Mouse (Mus musculus): ENCODE results near the gene Nrp2.
A peak's percentile ranks its signal among the peaks of the same experiment; 100 is the strongest.

The Nrp2 gene

GRCm38 (mm10) chr1:62703158-62704116 lies at the start of gene Nrp2:
Nrp2 (plus strand) TSS chr1:62703285.
- DNase-seq (ENCODE audit: extremely low read depth, insufficient read length, low spot score): peak; percentile 94

DNA sequence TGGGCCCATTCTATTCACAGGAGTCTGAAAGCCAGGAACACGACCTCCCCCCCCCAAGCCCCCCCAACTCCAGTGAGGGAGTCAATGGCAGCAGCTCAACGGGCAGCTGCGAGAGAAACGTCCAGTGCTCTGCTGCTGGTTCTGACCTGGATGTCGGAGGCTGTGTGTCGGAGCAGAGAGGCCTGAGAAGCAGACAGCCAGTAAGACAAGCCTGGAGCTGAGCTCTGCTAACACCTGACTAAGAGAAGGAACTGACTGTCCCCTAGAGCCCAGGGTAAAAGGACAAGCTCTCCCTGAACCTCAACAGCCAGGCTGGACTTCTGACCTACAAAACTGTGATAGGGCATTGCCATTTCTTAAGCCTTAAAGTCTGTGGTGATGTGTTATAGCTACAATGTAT lies 48.6 kb upstream of the Nrp2 start:
- no peak for DNase-seq (ENCODE audit: extremely low read depth, insufficient read length, low spot score)

- no peak for DNase-seq (ENCODE audit: extremely low read depth, insufficient read length, low spot score)
These were observed 38.0 kb upstream of the Nrp2 start for GRCm38 (mm10) chr1:62664960-62665645.

GRCm38 (mm10) chr1:62665771-62666730 lies 37.0 kb upstream of the Nrp2 start:
- DNase-seq (ENCODE audit: extremely low read depth, insufficient read length, low spot score): no peak

DNA sequence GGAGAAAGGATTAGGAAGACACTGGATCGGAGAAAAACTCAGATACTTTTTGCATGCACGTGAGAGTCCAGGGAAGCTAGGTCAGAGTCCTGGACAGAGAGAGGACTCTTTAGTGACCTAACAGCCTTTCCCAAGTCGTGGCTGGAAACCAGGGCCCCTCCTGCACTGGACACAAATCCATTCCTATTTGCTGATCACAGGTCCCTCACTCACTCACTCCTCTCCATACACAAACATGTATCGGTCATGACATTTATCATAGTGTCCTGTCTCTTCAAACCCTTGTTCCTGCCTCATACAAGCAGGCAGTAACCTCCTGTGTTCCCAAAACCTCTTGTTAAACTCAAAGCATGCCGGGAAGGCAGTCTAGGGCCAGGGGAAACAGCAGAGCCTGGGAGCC lies 36.3 kb upstream of the Nrp2 start:
- no peak for DNase-seq (ENCODE audit: extremely low read depth, insufficient read length, low spot score)

- DNase-seq (ENCODE audit: extremely low read depth, insufficient read length, low spot score): no peak
These were observed 24.3 kb upstream of the Nrp2 start for GRCm38 (mm10) chr1:62678611-62679344.

GRCm38 (mm10) chr1:62679466-62679865 lies 23.6 kb upstream of the Nrp2 start:
- no peak for DNase-seq (ENCODE audit: extremely low read depth, insufficient read length, low spot score)

DNA sequence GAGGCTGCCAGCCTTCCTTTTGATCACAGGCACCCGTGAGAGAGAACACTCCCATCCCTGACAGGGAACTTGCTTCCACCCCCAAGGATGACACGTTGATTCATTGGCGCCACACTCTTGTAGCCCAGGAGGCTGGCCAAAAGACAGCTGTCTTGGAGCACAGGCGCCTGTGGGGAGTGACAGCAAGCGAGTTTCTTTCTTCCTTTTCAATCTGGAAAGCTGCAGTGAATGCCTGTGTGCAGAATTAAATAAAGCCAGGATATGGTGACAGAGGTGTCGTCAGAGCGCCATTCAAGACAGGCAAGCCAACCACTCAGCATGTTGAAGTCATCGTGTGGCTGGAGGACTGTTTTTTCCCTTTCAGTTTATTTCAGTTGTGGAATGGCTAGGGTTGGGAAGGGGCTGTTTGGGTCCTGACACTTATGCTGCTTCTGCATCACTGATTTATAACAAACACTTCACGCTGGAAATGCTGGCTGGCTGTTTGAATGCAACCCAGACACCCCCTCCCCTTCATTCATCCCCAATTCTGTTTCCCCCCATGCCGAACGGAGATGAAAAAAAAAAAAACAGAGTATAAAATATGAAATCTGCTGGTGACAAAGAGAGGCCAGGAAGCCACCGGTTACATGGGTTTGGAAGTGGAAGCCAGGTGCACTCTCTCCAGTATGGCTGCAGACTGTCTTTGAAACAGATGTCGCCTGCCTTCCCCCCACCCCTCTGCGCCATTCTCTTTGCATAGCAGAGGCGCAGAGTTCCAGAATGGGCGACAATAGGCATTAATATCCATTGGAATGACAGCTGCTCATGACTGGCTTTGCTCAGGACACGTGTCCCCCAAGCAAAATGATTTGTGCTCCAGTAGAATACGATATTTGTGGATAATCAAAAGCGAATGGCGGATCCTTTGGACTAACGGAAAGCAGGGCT lies 20.4 kb upstream of the Nrp2 start:
- DNase-seq (ENCODE audit: extremely low read depth, insufficient read length, low spot score): no peak

DNA sequence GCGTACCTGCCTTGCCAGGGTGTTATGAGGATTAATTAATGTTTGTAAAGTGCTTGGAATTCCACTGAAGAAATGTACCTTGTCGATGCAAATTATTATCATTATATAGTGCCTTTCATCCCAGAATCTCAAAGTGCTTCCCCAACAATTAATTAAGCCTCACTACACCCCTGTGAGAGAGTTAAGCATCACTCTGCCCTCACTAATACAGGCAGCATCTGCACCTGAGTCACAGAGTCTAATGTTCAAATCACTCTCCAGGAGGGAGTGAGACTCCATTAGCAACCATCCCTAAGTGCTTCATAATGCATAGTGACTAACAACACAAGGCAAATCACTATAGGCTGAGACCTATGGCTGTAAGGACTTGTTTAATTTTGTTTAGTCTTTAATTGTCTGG lies 19.6 kb upstream of the Nrp2 start:
- DNase-seq (ENCODE audit: extremely low read depth, insufficient read length, low spot score): no peak

DNA sequence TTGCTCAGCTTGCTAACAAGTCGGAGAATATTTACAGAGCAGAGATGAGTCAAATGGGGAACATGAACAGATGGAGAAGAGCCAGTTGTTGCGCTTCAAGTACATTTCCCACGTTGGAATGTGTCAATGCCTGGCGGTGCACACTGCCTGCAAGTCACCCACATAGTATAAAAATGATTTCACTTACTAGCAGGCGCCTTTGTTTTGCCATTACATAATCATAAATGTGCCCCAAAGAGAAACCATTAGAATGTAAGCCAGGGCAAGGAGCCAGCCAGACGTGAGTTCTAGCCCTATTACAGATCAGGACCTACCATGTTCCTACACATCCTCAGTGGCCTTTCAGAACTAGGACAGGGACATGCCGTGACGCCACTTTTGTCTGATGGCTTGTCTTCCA lies 15.6 kb upstream of the Nrp2 start:
- DNase-seq (ENCODE audit: extremely low read depth, insufficient read length, low spot score): no peak

DNA sequence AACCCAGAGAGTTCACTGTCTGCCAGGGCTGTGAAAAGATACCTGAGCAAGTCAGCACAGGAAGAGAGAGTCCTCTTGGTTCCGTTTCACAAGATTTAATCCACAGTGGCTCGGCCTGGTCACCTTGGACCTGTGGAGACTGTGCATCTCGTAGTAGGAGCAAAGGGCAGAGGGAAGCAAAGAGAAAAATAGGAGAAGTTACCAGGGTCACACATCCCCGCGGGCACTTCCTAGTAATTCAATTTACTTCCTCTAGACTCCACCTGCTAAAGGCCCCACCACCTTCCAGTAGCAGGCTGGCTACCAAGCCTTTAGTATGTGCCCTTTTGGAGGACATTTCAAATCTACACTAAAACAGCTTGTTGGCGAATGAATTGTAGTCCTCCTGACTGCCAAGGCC lies 11.9 kb upstream of the Nrp2 start:
- DNase-seq (ENCODE audit: extremely low read depth, insufficient read length, low spot score): no peak

DNA sequence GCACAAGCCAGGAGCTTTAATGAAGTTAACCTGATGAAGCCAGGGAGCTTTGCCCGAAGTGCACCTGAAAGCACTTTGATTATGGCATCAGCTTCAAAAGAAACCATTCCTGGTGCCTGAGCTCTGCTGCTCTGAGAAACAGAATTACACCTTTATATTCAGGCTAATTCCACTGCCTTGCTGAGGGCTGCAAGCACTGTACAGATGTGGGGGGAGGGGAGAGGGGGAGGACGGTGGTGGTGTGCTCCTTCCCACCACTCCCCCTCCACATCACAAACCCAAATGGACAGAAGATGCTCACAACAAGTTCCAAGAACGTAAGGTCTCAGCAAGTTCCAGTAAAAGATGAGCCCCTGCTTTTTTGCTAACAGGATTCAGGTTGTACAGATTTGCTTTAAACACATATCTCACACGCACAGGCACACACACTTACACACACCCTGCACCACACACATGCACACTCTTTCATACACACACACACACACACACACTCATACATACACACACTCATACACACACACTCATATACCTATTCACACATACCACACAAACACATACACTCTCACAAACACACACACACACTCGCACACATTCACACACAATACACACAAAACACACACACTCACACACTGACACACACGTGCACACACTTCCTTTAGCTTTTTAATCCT lies 6.6 kb upstream of the Nrp2 start:
- no peak for DNase-seq (ENCODE audit: extremely low read depth, insufficient read length, low spot score)

GRCm38 (mm10) chr1:62696983-62697341 lies 6.1 kb upstream of the Nrp2 start:
- DNase-seq (ENCODE audit: extremely low read depth, insufficient read length, low spot score): no peak

DNA sequence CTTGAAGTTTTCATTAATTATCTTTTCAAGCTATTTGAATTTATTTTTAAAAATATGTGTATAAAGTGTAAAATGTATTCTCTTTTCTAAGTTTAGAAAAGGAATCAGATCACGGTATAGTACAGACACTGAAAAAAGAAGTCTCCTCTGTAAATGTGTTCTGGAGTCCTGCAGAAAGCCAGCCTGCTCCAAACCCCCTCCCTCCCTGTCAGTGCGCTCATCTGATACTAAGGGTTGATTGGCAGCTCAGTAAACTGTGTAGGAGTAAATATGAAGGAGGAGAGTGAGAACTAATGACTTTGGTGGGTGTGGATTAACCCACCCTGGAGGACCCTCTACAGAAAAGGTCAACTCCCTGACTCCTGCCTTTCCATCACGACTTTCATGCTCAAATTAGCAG lies 5.7 kb upstream of the Nrp2 start:
- DNase-seq (ENCODE audit: extremely low read depth, insufficient read length, low spot score): no peak

DNA sequence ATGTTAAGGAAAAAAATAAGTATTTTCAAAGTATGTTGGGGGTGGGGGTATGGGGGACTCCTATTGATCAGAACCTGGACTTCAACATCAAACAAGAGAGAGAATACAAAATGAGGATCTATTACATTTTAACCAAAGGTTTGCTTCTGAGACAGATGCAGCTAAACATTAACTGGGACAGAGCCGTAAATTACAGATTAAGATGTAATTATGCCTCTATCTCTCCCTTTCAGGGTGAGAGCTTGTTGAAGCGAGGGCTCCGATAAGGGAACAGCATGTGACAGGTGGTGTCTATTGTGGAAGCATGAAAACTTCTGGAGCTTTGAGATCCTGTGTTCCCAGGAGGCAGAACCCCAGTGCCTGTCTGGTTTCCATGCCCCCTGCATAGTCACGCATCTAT lies 3.3 kb upstream of the Nrp2 start:
- DNase-seq (ENCODE audit: extremely low read depth, insufficient read length, low spot score): no peak

DNA sequence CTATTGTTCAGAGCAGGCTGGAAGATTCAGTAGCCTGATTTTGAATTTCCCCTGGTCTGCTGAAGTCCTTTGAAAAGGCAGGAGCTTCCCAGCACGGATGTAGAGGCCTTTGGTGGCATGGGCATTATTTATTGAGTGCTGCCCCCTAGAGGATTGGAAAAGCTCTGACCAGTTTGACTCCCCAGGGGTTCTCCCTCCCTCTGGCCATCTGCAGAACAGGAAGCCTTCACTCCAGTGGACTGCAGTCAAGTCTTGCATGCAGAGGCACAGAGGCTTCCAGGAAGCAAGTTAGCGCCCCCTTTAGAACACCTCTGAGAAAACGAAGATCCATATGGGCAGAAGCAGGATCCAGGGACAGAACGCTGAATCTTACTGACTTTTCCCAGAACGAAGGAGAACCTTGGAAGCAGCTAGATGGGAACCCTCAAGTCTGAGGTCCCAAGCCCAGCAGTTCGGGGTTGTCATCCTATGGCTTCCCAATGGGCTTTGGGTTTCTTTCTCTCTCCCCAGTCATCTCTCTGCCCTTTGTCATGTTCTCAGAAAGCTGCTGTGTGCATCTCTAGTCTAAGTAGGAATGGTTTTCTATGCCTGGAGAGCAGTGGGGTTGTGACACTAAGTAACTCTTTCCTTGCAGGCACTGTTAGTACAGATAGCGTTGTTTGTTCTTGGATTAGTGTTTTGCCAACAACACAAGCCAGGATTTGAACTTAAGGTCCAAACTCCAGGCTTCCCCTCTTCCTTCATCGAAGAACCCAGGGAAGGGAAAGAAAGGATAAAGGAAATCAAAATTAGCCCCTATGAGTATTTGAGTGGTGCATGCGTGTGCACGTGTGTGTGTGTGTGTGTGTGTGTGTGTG lies 1.8 kb upstream of the Nrp2 start:
- DNase-seq (ENCODE audit: extremely low read depth, insufficient read length, low spot score): peak; percentile 68

- no peak for DNase-seq (ENCODE audit: extremely low read depth, insufficient read length, low spot score)
These were observed 342 bp upstream of the Nrp2 start for GRCm38 (mm10) chr1:62702743-62703142.

All from 3134 (cell line).